Mouse (Mus musculus) lung, postnatal 36 days (tissue): ENCODE data around the gene Dhcr24.
A peak's percentile ranks its signal among the peaks of the same experiment; 100 is the strongest.

Experiments used
- DNase-seq: peaks from one replicate; pipeline ENCODE4 v3.0.0; 2022; ENCODE audit warnings: mixed read lengths

The Dhcr24 gene

DNA sequence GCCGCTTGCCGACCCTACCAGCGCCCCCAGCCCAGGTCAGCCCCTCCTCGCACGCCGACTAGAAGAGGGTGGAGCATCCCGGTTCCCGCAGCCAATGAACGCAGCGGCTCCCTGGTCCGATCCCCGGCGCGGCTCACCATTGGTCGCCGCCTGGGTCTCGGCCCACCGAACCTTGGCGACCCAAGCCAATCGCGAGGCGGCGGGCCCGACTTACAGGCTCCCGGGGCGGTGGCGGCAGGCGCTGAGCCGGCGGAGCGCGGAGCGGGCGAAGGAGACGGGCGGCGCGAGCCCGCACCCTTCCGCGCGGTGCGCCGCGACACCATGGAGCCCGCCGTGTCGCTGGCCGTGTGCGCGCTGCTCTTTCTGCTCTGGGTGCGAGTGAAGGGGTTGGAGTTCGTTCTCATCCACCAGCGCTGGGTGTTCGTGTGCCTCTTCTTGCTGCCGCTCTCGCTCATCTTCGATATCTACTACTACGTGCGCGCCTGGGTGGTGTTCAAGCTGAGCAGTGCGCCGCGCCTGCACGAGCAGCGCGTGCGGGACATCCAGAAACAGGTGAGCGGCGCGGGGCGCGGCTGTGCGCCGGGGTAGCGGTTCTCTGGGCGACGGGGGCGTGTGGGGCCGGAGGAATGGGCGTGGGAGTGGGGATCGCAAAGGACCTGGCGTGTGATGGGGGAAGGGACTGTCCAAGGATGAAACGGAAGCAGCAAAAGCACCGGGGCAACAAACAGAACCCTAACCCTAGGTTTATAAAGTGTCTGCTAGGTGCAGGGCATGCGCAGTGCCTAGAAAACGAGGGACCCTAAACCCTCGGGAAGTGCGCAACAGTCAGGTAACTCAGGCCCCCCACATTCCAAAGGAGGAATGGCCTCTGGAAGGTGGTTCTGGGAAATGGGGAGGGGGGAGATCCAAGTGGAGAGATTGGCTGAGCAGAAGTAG lies at the start of gene Dhcr24:
Dhcr24 (plus strand) TSS at position 193 of the 936 bp plus-strand sequence.
- peak; percentile 94 for DNase-seq

DNA sequence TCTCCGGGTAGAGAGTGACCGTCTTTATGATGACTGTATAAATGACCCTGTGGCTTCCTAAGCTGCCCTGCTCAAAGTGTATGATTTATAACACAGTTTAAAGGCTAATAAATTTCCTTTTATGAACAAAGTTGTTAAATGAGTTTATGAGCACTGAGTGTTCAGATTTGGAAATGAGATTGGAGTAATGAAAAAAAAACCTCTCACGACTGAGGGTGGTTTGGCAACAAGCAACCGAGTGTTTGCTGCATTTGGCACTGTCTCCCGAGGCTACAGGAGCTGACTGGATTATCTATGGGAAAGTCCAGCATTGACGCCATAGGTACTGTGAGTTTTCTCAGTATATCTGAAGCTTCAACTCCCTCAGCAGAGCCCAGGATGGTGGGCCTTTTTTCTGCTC lies 46.2 kb upstream of the Dhcr24 start:
- no peak for DNase-seq

DNA sequence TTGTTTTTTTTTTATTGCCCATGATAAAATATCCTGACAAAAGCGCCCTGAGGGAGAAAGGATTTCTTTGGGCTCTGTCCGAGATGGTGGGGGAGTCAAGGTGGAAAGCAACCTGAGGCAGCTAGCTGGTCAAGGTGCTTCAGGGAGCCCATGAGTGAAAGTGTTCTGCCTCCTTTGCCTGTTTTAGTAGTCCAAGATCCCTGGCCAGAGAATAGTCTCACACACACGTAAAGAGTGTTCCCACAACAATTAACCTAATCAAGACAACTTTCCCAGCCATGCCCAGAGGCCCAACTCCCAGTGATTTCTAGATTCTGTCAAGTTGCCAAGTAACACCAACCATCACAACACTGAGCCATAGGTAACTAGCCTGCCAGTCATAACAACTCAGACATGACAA lies 38.3 kb upstream of the Dhcr24 start:
- no peak for DNase-seq

DNA sequence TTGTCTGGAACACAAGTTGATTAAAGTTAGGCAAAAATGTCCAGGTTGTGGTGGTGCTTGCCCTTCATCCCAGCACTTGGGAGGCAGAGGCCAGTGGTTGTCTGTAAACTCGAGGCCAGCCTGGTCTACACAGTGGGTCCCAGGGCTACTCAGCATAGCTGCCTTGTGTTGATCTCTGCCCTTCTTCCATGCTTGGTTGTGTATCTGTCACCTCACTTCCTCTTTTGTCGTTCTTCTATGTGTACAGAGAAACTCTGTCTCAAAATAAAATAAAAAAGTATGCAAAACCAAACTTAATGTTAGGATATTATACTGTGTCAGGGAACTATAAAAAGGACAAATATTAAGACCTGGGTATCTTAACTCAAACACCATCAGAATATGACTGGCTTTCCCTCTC lies 36.7 kb upstream of the Dhcr24 start:
- no peak for DNase-seq

DNA sequence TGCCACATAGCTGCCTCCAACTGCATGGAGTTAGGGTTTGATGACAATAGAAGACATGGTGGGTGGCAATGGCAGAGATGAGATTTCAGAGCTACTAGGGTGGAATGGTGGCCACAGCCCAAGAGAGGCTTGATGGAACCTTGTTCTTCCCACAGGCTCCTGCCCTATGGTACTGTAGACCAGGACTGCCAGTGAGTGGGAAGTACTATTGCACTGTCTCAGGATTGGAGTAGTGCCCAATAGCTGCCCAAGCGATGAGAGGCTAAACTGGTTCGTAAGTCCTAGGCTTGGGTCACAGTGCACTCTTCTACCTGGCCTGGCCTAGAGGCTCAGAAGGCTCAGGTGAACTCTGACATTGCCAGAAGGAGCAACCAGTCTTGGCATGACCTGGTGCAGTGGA lies 35.8 kb upstream of the Dhcr24 start:
- DNase-seq = no peak

DNA sequence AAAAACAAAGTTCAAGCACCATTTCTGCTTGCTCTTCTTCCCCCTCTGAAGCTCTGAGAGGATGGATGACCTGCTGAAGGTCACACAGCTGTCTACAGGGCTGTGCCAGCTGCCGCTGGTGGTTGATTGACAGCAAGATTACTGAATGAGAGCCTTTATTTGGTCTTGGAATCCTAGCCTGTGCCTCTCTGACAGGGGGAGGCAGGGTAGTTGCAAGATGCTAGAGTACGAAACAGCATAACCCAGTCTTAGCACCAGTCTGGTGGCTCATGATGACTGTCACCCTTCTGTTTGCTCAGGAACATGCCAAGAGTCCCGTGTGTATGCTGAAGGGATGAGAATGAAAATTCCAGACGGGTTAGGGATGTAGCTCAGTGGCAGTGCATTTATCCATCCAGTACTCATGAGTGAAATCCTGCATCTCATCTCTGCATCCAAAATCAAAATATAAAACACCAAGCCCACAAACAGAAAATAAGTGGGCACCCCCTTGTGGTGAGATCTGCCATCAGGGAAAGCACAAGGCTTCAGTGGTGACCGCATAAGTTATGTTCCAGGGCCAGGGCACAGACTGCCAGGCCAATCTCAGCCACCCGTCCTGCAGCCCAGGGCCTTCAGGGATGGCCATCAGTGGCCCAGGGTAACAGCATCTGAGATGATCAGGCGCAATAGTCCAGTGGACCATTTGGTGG lies 32.8 kb upstream of the Dhcr24 start:
- DNase-seq = no peak

DNA sequence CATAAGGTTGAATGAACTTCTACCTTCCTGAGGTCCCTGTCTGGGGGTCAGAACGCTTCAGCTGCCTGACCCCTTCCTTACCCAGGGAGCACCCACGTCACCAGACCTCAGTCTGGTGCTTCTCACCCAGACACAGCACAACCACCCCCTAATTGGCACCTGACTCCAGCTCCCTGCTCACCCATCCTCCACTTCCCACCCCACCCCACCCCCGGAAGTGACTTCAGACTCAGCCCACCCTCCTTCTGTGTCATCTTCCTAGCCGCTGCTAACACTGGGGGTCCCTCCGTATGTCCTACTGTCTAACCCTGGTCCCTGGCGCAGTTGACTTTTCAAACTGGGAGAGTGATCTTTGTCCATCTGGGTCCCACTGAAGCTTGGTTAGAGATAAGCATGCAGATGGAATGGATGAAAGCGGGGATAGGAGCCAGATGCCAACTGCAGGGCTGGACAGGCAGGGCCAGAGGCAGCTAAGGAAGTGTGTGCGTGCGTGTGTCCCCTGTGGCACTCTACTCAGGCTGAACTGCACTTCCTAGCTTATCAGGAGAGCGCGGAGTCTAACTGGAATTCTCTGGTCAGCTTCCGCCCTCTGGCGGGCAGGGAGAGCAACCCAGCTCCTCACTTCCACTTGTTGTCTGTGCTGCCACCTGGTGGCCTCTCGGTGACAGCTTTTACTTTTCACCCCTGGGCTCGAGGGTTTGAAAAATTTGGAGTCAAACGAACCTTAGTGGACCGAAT lies 31.3 kb upstream of the Dhcr24 start:
- DNase-seq = peak; percentile 95

DNA sequence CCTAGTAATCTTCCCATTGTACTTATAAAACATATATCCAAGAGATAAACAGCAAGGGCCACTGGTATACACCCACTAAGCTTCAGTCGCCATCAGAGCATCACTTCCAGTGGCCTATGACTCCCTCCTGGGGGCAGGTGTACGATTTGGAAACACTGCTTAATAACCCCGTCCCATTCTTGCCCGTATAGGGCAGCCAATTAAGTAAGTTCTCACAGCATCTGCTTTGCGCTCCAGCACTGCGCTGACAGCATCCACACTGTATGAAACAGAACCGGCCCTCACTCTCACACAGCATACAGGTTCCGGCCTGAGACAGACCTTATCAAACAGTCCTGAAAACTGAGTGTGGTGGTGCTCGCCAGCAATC lies 30.7 kb upstream of the Dhcr24 start:
- DNase-seq = no peak

DNA sequence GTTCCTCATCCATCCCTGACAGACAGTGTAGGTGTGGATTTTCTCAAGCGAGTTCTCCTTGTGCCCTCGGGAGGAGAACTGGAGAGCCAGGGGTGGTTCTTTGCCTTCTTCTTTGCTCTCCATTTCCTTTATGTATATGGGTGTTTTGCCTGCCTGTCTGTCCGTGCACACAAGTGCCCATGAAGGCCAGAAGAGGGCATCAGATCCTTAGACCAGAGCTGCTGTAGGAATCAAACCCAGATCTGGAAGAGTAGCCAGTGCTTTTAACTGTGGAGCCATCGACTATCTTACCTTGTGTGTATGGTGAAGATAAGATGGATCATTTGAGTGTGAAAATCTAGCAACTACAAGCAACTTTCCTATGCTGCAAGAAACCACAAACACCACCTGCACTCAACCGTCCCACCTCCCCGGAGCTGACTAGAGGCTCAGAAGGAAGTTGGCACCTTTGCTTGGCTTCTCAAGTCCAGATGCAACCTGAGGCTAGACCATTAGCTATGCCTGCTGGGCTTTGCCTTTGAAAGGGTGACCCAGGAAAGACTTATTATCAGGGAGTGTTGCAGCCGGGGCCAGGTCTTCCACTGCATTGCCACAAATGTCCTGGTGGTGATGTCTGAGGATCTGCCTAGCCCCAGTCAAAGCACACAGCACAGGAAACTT lies 27.3 kb upstream of the Dhcr24 start:
- DNase-seq = no peak

DNA sequence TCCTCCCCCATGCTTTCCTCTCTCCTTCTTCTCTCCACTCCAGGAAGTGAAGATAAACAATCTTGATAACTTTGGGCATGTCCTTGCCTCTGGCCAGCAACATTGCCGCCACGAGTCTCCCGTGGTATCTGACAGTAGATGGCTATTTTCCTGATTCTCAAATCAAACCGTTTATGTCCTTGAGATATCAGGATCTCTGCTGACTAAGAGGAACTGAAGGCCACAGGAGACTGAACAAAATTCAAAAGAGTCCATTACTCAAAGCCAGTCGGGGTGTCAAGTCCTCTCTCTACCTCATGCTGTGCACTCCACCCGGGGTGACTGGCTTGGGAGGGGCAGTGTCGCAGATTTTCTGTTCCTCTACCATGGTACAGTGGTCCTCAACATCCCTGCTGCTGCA lies 26.6 kb upstream of the Dhcr24 start:
- no peak for DNase-seq

DNA sequence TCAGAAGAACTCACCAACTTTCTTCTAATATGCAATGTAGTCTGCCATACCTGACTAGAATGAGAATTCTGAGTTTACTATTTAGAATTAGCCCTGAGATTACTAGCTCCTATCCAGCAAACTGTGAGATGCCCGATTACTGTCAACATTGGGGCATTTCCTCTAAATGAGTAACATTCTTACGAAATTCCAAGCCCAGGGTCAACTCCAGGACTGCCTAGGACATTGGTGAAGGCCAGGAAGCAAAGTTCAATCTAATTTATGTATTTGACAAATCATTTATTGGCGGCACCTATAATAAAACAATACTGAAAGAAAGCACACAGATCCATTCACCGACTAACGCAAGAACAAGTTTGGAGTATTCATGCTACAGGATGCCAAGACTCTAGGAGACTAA lies 21.1 kb upstream of the Dhcr24 start:
- DNase-seq = no peak

DNA sequence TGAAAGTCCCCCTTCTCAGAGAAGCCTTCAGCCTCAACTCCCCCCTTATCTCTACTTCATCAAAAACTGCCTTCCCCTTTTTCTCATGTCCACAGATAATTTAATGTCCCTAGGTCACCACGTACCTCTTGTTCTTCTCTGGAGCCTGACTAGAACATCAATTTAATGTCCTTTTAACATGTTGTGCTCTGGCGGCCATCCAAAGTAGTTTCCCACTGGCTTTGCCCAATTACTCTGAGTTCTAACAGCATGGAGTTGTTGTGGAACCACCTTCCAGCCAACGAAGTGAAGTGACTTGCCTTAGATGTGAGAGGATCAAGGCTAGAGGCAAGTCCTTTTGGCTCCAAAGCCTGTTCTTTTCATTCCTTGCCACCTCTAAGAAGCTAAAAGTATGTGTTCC lies 19.3 kb upstream of the Dhcr24 start:
- no peak for DNase-seq

DNA sequence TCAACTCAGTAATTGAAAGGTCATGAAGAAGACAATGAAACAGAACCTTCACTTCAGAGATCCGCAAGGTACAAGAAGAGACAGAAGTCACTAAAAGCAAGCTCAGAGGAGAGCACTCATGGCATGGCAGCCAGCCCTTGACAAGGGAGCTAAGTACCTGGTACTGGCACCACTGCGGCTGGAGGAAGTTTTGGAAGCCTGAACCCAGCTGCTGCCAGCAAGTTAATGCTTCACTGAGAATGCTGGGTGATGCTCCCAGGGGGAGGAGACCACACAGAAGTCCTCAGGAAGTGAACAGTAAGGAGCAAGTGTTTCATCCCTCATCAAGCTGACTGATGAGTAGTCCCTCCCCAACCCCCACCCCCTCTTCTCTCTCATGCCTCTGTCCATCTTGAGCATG lies 18.6 kb upstream of the Dhcr24 start:
- no peak for DNase-seq

DNA sequence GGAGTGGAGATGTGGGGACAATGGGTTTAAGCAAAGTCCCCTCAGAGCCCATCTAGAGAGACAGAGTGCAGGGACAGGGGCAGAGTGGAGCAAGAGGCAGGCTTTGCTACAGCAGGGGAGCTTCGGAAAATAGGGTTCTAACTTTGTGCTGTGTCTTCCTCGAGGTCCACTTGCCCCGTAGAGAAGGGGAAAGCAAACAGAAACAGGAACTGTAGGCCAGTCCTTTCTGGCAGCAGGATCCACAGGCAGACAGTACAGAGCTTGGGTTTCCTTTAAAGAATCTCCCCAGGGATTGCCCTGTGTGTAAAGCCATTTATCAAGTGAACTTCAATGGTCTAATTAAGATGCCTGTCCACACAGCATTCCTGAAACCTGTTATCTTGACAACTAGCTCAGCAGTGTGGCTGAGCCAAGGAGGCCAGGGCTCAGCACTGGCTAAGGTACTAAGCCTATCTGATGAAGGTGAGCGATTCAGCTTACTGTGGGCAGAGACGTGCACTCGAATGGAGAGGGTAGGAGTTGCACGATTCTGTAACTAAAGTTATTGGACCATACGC lies 14.9 kb upstream of the Dhcr24 start:
- no peak for DNase-seq

DNA sequence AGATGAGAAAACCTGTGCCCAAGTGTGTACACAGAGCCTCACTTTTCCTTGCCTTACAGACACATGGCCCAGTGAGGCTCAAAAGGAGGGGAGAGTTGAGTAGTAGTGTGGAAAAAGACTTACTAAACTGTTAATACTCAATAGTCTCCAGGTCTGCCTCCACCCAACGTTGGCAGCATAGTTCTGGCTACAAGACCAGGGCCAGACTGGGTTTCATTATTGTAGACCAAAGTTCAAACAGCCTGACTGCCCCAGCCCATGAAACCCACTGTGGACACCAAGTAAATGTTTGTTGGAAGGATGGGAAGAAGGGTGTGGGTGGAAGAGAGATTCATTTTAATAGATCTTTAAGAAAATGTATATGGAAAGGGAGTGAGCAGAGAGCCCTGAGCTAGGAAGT lies 13.9 kb upstream of the Dhcr24 start:
- DNase-seq = no peak

DNA sequence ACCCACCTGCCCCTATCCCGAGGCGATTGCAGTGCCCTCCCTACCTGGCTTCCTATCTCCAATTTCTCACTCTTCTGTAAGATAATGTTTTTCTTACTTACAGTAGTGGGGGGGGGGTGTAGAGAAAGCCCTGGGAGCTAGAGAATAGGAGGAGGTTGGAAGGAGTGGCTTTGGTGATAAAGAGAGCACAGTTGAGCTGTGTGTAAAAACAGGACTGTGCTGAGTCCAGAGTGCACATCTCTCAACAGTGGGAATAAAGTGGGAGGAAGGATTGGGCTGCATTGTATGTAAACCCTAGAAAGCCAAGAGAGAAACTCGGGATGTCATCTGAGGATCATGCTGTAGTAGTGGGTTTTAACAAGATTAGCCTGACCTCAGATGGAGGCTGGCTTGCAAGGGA lies 12.7 kb upstream of the Dhcr24 start:
- no peak for DNase-seq

DNA sequence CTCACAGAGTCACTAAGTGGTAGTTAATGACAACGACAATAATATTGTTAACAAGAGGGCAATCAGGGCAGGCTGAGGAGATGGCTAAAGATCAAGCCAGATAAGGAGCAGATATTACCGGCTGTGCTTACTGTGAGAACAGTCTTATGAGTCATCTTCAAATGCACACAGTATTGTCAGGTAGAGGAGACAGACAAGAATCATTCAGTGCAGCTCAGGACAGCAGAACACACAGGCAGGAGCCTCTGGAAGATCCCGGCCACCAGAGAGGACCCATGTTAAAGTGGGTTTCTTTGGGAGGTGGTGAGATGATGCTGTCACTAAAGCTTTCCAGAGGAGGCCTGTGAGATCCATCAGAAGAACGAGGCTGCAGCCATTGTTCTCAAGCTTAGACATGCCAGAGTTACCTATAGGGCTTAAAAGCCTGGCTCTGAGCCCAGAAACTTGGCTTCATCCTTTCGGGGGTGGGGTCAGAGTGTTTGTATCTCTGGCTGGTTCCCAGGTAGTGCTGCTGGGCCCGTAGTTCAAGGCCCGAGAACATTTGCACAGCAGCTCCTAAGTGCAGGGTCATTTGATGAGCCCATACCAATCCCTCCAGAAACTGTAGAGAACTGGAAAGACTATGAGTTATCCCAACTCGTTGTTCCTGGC lies 10.2 kb upstream of the Dhcr24 start:
- no peak for DNase-seq

DNA sequence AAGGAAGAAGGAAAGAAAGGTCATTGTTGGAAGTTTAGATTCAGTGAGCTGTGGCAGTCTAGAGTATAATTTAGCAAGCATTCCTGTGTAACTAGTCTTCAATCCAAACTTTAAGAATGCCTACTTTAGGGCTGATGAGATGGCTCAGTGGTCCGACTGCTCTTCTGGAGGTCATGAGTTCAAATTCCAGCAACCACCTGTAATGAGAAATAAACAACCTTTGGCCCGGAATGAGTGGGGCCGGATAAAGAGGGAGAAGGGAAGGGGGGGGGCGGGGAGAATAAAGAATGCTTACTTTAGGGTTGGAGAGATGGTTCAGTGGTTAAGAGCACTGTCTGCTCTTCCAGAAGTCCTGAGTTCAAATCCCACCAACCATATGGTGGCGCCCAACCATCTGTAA lies 3.6 kb upstream of the Dhcr24 start:
- DNase-seq = no peak

DNA sequence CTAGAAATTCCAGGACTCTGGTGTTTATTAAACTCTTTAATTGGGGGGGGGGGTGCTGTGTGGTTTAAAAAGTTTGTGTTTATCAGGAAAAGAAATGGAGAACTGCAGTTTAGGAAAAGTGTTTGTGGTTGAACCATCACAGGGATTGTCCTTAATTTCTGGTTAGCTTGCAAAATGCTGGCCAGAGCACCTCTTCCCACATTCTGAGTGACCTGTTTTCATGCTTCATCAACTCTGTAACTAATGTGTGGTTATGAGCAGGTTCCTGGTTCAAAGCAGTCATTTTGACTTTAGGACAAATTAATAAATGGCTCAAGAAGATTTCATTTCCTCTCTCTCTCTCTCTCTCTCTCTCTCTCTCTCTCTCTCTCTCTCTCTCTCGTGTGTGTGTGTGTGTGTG lies 2.9 kb upstream of the Dhcr24 start:
- DNase-seq = no peak

DNA sequence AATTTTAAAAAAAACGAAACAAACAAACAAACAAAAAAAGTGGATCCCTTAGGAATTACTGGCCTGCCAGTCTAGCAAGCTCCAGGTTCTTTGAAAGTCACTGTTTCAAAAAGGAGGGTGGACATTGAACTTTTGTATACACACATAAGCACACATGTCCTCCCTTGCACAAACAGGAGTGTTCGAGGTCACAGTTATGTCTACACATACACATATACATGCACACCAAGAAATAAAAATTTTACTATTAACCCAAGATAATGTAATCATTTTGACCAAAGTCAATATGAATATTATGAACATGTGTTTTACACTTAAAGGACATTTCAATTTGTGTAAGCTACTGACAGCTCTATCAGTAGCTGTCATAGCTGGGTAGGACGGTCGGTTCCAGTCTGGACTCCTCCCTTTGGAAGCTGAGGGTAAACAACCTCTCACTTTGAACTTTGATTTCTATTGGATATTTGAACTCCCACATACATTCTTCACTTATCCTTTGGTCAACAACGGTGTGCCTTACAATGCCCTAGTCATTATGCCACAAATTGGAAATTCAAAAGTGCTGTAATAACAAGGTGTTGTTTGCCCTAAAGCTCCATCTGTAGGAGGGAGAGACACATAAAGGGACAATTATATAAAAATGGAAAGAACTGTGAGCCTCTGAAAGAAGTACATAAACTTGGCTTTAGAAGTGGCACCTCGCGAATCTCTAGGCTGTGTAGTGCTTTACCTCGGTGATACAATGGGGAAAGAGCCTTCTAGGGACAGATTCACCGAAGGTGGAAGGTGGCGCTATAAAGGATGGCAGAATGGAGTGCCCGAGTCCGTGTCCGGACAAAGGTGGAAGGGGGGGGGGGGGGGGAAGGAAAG lies 1.3 kb upstream of the Dhcr24 start:
- DNase-seq = no peak

DNA sequence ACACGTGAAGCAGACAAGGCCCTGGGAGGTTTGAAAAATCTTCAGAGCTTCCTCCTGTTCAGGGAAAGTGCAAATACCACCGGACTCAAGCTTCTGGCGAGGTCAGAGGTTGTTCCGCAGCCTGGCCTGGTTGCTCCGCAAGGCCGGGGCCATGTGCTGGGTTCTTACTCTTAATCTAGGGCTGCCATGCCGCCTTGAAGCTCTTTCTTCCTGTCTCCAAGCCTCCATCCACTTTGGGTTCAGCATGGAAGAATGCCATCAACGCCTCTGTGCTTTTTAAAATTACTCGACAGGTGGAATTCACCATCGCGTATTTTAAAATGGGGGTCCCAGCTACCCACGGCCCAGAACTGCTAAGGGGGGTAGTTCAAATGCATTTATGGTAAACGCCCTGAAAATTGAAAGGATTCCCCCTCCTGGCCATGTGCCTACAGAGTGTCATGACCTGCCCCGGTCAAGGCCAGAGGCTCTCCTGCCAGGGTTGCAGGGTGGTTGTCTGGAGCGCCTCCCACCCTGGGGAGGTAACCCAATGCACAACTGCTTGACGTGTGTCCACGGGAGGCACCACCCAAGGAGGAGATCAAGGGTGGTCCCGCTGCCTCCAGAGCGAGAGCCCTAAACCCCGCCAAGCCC lies 509 bp upstream of the Dhcr24 start:
- peak; percentile 10 for DNase-seq
